Mouse (Mus musculus) liver, postnatal 0 days (tissue): Measurements from ENCODE around the gene Macf1.

Experiments used
- CTCF ChIP-seq: sonication (generic); IDR thresholded peaks from 2 replicates; pipeline ENCODE4 v1.5.1; 2016; ENCODE audit warnings: antibody characterized with exemption, low read depth
- EP300 ChIP-seq: IDR thresholded peaks from 2 replicates; pipeline ENCODE4 v1.6.1; 2016; ENCODE audit warnings: antibody characterized with exemption, low read depth, mild to moderate bottlenecking

GRCm38 (mm10) chr4:123453729-123454128 lies 230.4 kb downstream of the Macf1 start:
- TF ChIP-seq CTCF = no peak
- TF ChIP-seq EP300 = no peak
